Mouse (Mus musculus) cerebellum, postnatal 36 days (tissue): ENCODE data around the gene Igf1r.
"Not testable (repeated sequence)": the region's sequence is repeated elsewhere in the genome, so short reads cannot be mapped to it uniquely, and the experiment has no call there.

Experiments
- DNase-seq, 2 experiments: peaks; one replicate each; pipeline ENCODE4 v3.0.0; 2021 to 2022; ENCODE audit warnings: mixed read lengths in 2 of 2

Igf1r gene

GRCm38 (mm10) chr7:68275838-68276731 lies 323.5 kb downstream of the Igf1r start:
- no peak for DNase-seq

GRCm38 (mm10) chr7:68277054-68277896 lies 324.6 kb downstream of the Igf1r start:
- DNase-seq = no peak

- no peak for DNase-seq
Measured at GRCm38 (mm10) chr7:68277897-68278270, 325.3 kb downstream of the Igf1r start.

- no peak for DNase-seq
Measured at GRCm38 (mm10) chr7:68278385-68278784, 325.8 kb downstream of the Igf1r start.

- no peak for DNase-seq
Measured at GRCm38 (mm10) chr7:68278908-68279307, 326.3 kb downstream of the Igf1r start.

GRCm38 (mm10) chr7:68279481-68279880 lies 326.9 kb downstream of the Igf1r start:
- no peak for DNase-seq

GRCm38 (mm10) chr7:68280352-68280869 lies 327.8 kb downstream of the Igf1r start:
- no peak for DNase-seq

- DNase-seq = no peak
Measured at GRCm38 (mm10) chr7:68281341-68281740, 328.7 kb downstream of the Igf1r start.

GRCm38 (mm10) chr7:68282304-68283132 lies 329.9 kb downstream of the Igf1r start:
- DNase-seq = no peak

GRCm38 (mm10) chr7:68283133-68283520 lies 330.5 kb downstream of the Igf1r start:
- DNase-seq = not testable (repeated sequence)
